Mouse (Mus musculus): Measurements from ENCODE around the gene Pdlim1.

GRCm38 (mm10) chr19:40318511-40318910 lies 46.9 kb upstream of the Pdlim1 start:
- TF ChIP-seq CTCF (IDR thresholded peaks at IDR 0.05; ENCODE audit: borderline replicate concordance, control insufficient read depth, extremely low read depth, insufficient read depth, low read length, poor library complexity), result no peak
- no peak for TF ChIP-seq POLR2A (IDR thresholded peaks at IDR 0.05; ENCODE audit: control insufficient read depth, extremely low read depth, insufficient read depth, low read length, poor library complexity)
